Mouse (Mus musculus) mature B cell (primary cell): Measurements from ENCODE around the gene Spata18.

Source experiments
- in situ Hi-C: fragments of 300-500 bp; cut with MboI; formaldehyde crosslinking; loops from 2 replicates; pipeline ENCODE4 v1.14.3; 2019

The Spata18 gene

DNA sequence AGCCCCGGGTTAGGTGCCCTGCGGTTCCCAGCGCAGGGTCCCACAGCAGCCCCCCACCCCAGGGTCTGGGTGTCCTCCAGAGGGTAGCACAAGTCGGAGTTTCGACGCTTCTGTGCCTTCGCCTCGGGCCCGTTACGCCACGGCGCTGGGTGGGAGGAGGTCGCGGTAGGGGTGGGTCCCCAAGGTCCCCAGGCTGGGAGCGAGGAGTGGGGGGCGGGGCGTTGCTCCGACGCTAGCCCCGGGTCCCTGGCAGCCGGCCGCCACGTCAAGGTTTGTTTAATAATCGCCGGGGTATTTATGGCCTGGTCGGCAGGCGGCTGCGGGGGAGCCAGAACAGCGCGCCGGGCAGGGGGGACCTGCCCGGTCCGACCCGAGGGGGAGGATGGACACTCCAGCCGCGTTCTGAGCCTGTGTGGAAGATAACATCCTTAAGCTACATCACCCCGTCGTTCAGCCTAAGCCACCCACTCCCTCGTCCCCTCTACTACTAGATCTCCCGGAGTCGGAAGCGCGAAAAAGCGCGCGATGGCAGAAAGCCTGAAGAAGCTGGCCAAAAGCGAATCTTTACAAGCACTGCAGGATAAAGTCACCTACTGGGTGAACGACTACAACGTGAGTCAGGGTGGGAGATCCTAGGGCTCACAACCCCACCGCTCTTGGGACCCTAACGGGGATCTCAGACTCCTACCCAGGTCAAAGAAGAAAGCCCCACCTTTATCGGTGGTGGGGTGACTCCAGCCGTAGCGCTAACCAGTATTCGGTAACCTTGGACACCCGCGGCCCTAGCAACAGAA is at the start of gene Spata18:
Gene Spata18 (plus strand): TSS at position 319 of the 794 bp plus-strand sequence.
- in situ Hi-C loops = no loop called here

DNA sequence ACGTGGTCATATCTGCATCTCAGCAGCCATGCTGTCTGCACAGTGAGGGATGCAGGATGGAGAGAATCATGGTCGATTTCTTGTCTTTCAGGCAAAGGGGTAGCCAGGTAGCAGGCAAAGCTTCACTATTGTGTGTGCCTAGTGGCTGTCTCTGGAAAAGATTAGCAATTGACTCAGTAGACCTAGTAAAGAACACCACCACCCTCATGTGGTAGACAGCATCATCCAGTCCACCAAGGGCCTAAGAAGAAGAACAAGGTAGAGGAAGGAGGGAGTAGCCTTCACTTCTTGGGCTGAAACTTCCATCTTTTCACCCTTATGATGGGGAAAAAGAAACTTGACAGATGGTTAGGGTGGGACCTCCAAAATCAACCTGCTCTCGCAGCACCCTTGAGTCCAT is 48.3 kb upstream of the Spata18 start:
- in situ Hi-C loops = no loop called here

DNA sequence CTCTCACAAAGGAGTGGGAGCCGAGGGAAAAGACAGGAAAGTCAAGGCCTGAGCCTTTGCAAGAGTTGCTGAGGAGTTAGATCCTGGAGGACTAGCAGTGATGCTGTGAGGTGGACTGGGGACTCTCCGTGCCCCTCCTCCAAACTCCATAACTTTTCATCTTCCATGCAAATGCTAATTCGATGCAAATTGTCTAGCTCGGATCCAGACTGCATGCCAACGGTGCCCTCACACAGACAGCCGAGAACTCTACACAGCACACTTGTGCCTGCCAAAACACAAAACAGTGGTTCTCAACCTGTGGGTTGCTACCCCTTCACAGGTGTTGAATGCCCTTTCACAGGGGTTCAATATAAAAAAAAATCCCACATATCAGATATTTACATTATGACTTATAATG is 46.6 kb upstream of the Spata18 start:
- in situ Hi-C loops = no loop called here

DNA sequence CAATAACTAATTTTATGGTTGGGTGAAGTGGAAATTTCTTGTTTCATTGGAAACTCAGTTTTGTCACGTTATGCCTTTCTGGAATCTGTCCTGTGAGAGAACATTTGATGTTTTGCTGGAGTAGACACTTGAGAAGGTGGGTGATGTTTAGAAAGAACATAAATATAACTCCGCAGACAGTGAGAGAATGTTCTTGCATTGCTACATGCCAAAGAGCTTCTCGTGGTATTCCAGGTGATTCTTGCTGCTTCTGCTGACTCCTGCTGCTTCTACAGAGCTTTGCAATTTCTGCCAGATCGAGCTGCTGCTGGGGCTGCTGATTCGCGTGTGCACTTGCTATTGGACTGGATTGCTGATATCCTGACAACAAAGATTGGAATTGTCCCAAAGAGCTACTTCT is 46.2 kb upstream of the Spata18 start:
- in situ Hi-C loops = no loop called here

DNA sequence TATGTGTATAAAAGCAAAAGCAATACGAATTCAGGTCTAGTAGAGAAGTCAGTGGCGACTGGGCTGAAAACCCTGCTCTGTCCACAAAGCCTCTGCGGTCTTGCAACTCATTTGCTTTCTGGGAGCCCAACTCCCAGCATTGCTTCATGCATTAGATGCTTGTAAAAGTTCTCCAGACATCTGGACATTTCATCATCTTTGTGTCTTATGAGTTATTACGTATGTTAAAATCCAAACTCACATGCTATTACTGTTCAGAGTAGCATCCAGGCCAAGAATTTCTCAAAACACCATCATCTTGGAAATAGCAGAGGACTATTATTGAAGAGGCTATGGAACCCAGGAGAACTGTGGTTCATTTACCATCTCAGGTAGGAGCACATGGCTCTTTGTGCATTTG is 40.1 kb upstream of the Spata18 start:
- in situ Hi-C loops = no loop called here

DNA sequence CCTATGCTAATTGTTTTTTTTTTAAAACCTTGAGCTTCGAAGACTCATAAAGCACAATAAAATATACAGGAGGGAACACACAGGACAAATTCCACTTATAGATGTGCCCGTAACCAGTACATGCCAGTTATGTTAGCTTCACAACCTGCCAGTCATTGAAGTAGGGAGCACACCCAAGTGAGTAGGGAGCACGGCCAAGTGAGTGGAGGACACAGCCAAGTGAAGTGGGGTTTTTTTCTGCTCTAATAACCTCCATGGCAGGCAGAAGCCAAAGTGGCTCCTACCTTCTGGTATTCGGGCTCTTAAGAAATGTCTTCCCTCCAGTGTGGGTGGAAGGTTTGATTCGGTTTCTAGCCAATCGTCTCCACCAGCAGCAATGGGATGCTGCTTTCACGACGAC is 37.9 kb upstream of the Spata18 start:
- in situ Hi-C loops = no loop called here

DNA sequence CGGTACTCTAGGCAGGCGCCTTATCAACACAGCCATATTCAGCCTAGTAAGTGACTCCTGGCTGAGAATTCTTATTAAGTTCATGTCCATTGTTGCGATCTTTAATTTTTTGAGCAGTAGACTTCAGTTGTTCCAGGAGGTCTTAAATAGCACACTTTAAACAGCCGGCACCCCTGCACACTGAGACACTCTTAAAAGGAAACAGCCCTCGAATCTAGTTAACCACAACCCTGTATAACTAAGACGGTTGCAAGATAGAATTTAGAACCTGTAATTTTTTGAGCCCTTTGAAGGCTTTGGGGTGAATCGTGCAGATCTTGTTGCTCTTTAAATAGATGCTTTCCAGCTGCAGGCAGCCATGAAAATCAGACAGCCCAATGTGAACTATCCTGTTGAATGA is 36.0 kb upstream of the Spata18 start:
- in situ Hi-C loops = no loop called here

DNA sequence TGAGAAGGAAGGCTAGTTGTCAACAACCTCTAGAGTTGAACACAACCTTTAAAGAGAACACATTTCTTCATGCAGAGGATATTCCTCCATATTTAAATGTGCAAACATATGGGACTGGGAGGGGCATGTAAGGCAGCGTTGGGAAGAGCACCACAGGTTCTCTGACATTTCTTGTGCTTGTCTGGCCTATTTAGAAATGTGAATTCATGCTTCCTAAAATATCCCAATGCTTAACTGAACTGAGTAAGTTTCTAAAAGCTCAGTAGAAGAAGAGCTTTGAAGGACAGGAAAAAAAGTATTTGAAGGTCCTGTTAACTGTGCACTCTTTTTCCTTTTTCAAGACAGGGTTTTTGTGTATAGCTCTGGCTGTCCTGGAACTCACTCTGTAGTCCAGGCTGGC is 32.2 kb upstream of the Spata18 start:
- in situ Hi-C loops = no loop called here

DNA sequence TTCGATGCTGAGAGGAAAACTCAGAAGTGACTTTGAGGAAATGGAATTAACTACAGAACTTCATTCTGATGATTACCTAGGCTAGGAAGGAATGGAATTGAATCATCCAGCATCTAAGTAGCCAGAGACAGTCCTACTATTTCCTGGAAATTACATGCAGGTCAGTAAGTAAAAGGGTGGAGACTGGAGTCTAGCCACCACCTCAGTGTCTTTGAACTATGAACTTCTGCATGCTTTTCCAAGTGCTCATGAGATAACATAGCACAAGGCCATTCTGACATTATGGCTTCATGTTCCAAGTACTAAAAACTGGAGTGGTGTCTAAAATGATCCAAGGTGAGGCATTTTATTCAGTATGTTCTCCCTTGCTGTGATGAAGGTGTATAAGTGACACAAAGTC is 25.7 kb upstream of the Spata18 start:
- in situ Hi-C loops = loop anchor here (25.0 kb wide), 1 partner anchor 188 kb away; no protein-coding TSS in a partner anchor

DNA sequence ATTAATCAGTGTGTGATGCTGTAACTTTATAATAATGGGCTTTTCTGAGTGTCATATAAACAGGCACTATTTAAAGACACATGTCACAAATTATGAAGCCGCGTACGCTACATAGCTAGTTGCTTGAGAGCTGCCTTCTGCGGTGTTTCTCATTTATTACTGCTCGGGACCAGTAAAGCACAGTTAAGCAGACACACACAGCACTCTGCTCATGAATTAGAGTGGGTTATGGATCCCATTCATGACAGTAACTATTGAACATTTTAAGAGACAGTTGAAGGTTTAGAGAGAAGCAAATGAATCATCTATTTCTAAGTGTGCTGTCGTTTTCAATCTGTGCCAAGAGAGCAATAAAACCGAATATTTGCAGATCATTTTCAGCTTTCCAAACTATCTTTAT is 24.3 kb upstream of the Spata18 start:
- in situ Hi-C loops = loop anchor here (25.0 kb wide), 1 partner anchor 190 kb away; no protein-coding TSS in a partner anchor

DNA sequence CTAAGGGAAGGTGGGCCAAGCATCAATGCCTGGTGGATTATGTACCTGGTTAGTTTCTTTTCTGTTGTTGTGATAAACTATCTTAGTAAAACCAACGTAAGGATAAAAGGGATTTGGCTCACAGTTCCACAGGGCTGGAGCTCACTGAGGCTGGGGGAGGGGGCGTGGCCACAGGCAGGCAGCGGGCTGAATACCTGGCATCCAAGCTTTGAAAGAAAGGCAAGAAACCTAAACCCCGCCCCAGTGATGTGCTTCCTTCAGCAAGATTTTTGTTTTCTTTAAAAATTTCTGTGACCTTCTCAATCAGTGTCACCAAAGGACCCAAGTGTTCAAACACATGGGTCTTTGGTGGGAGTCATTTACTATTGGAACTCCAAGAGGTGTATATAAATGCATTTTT is 23.6 kb upstream of the Spata18 start:
- in situ Hi-C loops = loop anchor here (25.0 kb wide), 1 partner anchor 190 kb away; no protein-coding TSS in a partner anchor

DNA sequence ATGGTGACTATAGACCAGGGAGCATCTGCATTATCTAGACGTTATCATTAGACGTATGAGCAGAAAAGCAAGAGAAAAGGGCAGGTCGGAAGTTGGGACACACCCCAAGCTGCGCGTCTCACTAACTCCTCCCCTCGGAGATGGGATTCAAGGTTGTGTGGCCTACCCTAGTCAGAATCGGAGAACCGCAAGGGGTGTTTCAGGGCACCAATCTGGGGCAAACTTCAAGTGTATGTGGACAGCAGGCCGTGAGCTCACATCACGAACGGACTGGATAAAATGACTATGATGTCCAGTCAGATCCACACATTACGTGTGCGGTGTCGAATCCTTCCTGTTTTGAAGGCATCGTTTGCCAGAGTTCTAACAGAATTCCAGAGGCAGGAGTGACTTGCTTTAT is 23.2 kb upstream of the Spata18 start:
- in situ Hi-C loops = loop anchor here (25.0 kb wide), 1 partner anchor 191 kb away; no protein-coding TSS in a partner anchor

DNA sequence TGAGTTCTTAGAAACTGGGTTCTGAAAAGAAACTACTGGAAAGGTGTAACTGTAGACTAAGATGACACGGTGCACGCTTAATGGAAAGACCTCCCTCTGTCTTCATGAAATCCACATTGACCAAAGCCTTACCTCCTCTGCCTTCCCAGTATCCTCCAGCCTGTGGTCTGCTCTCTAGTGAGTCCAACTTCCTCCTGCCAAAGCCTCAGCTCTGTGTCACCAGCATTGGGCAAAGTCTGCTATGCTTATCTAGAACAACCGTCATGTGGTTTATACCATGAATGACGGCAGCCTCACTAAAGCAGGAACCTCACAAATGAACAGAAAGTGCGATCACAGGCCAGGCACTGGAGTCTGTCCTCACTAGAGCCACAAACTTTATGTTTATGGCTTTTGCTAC is 21.0 kb upstream of the Spata18 start:
- in situ Hi-C loops = loop anchor here (25.0 kb wide), 1 partner anchor 193 kb away; no protein-coding TSS in a partner anchor

DNA sequence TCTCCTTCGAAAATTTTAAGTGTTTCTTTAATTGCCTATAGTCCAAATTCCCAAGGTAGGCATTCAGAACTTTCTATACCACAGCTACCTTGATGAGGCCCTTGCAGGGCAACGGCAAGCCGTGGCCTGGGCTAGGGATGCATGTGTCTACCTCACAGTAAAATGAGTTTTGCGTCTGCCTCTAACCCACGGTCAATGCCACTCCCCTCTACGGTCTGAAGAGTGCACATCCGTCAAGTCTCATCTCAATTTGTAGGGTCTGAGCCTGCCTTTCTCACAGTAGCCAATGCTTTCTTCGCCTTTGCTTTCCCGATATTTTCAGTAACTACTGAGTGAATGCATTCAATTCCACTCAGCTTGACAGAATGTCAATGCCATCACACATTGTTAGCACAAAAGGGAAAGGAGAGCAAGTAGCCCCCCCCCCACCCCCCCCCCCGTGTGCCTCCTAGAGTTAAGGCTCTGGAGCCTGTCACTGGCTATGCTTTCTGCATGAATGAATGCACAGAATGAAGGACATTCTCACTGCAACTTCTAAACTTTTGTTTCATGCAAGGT is 20.1 kb upstream of the Spata18 start:
- in situ Hi-C loops = loop anchor here (25.0 kb wide), 1 partner anchor 194 kb away; no protein-coding TSS in a partner anchor

DNA sequence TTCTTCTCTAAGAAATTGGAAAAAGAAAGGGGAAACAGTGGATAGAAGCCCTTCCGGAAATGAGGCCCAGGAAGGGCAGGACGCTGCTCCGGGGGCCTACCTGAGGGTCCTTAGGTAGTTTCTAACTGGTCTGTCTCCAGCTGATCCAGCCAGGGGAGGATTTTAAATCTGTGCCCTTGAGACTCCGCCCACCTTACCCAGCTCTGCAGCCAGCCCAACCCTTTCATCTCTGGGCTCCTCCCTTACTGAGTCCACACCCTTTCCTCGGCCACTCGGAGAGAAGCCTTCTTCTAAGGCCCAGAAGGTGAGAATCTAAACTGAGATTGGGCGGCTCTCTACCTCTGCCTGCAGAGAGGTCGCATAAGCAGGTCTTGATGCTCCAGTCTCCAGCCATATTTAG is 18.9 kb upstream of the Spata18 start, which contains the start of gene Lrrc66:
Gene Lrrc66 (minus strand): TSS at position 236 of the 400 bp plus-strand sequence.
- in situ Hi-C loops = loop anchor here (25.0 kb wide), 1 partner anchor 195 kb away; no protein-coding TSS in a partner anchor

DNA sequence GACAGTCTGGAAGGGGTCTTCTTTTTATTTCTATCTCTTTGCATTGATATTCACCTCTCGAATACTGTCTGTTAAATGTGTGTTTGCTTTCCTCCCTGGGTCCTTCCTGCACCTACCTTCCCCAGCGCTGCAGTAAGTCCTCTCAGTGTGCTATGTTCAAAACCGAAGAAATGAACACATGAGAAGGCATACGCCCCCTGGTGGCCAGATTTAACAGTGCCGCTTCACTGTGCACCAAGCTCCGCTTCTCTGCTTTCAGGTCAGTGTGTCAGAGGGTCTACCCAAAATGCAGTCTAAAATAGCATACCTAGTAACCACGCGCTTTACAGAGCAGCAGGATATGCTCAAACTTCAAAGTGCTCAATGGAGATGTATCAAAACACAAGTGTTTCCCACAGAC is 18.0 kb upstream of the Spata18 start:
- in situ Hi-C loops = loop anchor here (25.0 kb wide), 1 partner anchor 196 kb away; no protein-coding TSS in a partner anchor

DNA sequence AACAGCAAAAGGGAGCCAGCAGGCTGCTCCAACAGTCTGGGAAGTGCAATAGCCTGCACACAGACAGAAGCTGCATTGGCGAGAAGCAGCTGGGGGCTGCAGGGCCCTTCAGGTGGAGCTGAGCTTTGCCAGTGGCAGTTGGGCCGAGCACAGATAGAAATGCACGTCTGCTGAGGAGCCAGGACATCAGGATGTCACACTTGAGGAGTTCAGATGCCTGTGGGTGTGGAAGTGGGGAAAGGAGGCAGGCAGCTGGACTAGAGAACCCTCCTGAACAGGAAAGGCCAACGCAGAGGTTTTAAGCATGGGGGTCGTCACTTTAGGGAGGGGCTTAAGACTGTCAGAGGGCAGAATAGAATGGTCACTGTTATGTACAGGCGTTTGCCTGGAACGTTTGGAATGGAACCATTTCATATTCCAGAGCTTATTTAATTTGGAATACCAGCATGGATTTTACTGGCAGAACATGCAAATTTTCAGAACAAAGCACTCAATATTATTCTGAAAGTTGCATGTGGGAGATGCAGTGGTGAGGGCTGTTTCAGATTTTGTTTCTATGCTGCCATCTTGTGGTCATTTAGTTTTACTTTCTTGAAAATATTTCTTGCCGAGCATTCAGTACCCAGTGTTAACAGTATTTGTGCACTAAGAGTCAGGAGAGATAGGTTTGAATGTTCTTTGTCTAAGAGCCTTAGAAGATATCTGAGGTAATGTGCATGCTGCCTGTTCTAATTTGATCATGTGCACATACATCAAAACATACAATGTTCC is 13.7 kb upstream of the Spata18 start:
- in situ Hi-C loops = loop anchor here (25.0 kb wide), 1 partner anchor 200 kb away; no protein-coding TSS in a partner anchor

DNA sequence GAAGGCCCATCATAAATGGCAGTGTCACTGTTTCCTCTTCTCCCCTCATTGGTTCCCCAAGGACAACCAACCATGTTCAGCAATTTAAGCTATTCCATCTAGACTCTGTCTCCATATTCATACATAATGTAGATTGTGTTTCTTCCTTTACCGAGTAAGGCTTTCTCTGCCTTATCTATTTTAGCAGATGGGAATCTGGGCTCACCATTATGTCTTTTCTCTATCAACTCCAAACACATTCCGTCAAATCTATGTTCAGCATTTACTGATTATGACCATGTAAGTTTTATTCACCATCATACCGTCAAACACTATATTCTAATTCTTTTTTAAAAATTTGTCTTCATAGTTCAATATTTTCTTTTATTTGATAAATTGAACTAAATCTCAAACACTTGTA is 10.1 kb upstream of the Spata18 start:
- in situ Hi-C loops = loop anchor here (25.0 kb wide), 1 partner anchor 204 kb away; no protein-coding TSS in a partner anchor

DNA sequence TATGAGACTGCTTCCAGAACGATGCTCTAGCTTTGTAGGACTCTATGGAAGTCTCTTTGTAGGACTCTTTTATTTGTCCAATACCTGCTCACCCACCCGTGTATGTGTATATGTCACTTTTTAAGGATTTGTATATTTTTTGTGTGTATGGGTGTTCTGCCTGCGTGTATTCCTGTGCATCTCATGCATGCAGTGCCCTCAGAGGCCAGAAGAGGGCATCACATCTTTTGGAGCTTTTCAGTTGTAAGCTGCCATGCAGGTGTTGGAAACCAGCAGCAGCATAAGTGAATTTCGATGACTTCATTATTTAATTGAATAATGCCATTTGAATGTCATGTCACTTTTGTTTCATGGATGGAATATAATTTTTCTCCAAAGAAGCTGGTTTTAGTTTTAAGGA is 9.1 kb upstream of the Spata18 start:
- in situ Hi-C loops = loop anchor here (25.0 kb wide), 1 partner anchor 205 kb away; no protein-coding TSS in a partner anchor

DNA sequence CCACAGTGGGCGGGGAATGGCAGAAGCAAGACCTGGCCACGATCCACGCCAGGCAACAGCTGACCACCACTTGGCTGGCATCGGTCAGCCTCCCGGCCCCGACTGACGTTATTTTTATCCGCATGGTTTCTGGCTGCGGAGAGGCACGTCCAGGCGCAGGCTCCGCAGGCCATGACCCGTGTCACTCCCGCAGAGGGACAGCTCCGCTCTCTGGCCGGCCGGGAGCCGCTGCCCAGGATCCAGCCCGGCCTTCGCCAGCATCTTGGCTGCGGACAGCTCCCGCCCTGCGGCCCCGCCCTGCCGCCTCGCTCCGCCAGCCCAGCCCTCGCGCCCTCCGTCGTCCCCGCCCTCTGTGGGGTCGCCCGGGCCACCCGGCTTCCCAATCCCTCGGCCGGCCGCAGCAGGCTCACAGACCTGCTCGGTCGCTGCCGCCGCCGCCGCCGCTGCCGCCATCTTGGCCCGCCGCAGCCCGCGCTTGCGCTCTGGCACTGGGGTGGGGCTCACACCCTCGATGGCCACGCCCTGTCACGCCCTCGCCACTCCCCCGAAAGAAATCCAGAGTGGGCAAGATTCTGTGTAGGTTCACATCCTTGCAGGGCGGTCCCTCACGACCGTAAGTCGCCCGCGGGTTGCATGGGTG is 3.8 kb upstream of the Spata18 start, which contains the start of gene Sgcb:
Gene Sgcb (minus strand): TSS at position 530 of the 640 bp plus-strand sequence.
- in situ Hi-C loops = loop anchor here (25.0 kb wide), 1 partner anchor 210 kb away; no protein-coding TSS in a partner anchor

DNA sequence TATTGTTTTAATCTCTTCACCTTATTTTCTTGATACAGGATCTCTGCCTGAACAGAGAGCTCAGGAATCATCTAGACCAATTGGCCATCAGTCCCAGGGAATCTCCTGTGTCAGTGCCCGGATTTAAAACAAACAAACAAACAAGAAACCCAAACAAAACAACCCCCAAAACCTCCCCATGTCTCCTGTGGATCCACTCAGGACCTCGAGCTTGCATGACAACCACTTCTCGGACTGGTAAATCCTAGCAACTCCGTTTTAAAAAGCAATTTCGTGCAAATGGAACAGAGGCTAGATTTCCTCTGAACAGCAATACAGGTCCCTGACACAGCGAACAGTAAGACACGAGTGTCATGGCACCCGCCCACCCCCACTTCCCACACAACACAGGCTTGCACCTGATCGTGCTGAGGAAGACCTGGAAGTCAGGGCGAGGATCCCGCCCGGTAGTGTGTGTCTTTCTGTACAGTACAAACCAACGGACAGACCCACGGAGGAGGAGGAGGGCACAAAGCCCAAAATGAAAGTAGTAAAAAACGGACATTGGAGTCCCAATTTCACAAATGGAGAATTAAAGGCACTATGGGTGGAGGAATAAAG is 714 bp upstream of the Spata18 start:
- in situ Hi-C loops = no loop called here
